Comparison of ENCODE assay signal across 17 mouse cellular contexts in the genomic region with DNA sequence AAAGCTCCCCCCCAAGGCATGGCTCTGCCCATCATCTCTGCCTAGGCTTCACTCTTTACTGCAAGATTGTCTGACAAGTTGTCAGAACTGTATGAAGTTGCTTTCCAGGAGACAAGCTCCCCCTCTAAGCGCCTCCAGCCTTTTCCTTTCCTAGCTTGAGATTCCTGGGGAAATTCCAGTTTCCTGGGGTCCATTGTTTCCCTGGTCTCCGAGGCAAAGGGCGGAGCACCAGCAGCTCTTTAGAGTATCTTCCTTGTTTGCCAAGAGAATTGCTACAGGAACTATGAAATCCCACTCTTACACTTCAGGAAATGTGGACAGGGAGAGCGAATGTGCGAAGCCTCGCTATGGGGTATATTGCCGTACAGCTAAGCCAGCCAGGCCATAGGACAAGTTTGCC.
DNase-seq lines count a peak whose midpoint lies in the region; ATAC-seq and TF ChIP-seq lines count a peak whose summit lies in the region.
"Had no signal": no experiment of that assay in that cellular context is flagged by ENCODE, and none has a peak within 500 bp of the region (broad histone marks: within the 10 kb centered on the region; RNA-seq: fewer than 3 reads in every experiment).

No protein-coding gene starts in this region.

- no peaks in the 10 kb centered on the region for H3K27me3 ChIP-seq in kidney, embryonic 15.5 days
- no peaks in the 10 kb centered on the region for H3K27me3 ChIP-seq in embryonic facial prominence, embryonic 11.5 days (ENCODE audit: control insufficient read depth, insufficient read depth, low read length)
- H3K27me3 ChIP-seq: embryonic facial prominence, embryonic 13.5 days; hindbrain, embryonic 15.5 days; neural tube, embryonic 15.5 days had no signal

- no peaks in the 10 kb centered on the region for H3K9me3 ChIP-seq in kidney, embryonic 15.5 days (replicated peaks)
- no peaks in the 10 kb centered on the region for H3K9me3 ChIP-seq in embryonic facial prominence, embryonic 11.5 days (replicated peaks; ENCODE audit: control insufficient read depth, low read length)
- H3K9me3 ChIP-seq: embryonic facial prominence, embryonic 13.5 days; hindbrain, embryonic 15.5 days; neural tube, embryonic 15.5 days had no signal

- 71% methylated on average over 7 of the region's 7 CpGs for WGBS in kidney, embryonic 15.5 days
- 43% methylated on average over 7 of the region's 7 CpGs for WGBS in embryonic facial prominence, embryonic 11.5 days

- no peak for TF ChIP-seq CTCF in gastrocnemius, adult 2 months (IDR thresholded peaks at IDR 0.05)

- ATAC-seq in kidney, embryonic 15.5 days (replicated peaks; ENCODE audit: low FRiP score) = no peak
- no peak for ATAC-seq in embryonic facial prominence, embryonic 11.5 days (replicated peaks; ENCODE audit: insufficient number of reproducible peaks, low FRiP score, low TSS enrichment, low read depth)
- no peak for ATAC-seq in erythroblast, adult 5-6 weeks (replicated peaks; ENCODE audit: low FRiP score, poor library complexity, severe bottlenecking)
- ATAC-seq: forebrain, embryonic 14.5 days had no signal

- H3K36me3 ChIP-seq in kidney, embryonic 15.5 days = no peaks in the 10 kb centered on the region
- H3K36me3 ChIP-seq in embryonic facial prominence, embryonic 11.5 days (replicated peaks; ENCODE audit: control insufficient read depth, insufficient read depth, low read depth, low read length) = no peaks in the 10 kb centered on the region
- H3K36me3 ChIP-seq: embryonic facial prominence, embryonic 13.5 days; hindbrain, embryonic 15.5 days; neural tube, embryonic 15.5 days had no signal

- H3K4me3 ChIP-seq in gastrocnemius, adult 2 months = no peak overlapping the region; the same call in 1 of the 2 replicates
- no peak overlapping the region for H3K4me3 ChIP-seq in kidney, embryonic 15.5 days (replicated peaks)
- no peak overlapping the region for H3K4me3 ChIP-seq in embryonic facial prominence, embryonic 11.5 days (ENCODE audit: low read depth, low read length)
- H3K4me3 ChIP-seq: embryonic facial prominence, embryonic 13.5 days; hindbrain, embryonic 15.5 days; left cerebral cortex, adult 2 months; neural tube, embryonic 15.5 days had no signal

- H3K4me1 ChIP-seq in kidney, embryonic 15.5 days = no peaks in the 10 kb centered on the region
- H3K4me1 ChIP-seq in embryonic facial prominence, embryonic 11.5 days (ENCODE audit: control insufficient read depth, insufficient read depth, low read length) = no peaks in the 10 kb centered on the region
- H3K4me1 ChIP-seq: hindbrain, embryonic 15.5 days; neural tube, embryonic 15.5 days had no signal

- DNase-seq in gastrocnemius, adult 2 months = no peak
- DNase-seq in gastrocnemius, adult 18-20 months (ENCODE audit: low spot score) = no peak
- peak; percentile 38 for DNase-seq in kidney, adult 9 months
- peak; percentile 9 for DNase-seq in embryonic facial prominence, embryonic 11.5 days (ENCODE audit: low spot score)
- DNase-seq in kidney, postnatal 4 days = peak; percentile 7 to 24
- DNase-seq in MN1 (ENCODE audit: low spot score) = no peak
- DNase-seq: cerebellum, adult 9-10 months; gastrocnemius, postnatal 14 days; thymus, adult 18-20 months had no signal

- peak overlapping the region; percentile 31; the same call in 1 of the 2 replicates for H3K27ac ChIP-seq in gastrocnemius, adult 2 months
- H3K27ac ChIP-seq in kidney, embryonic 15.5 days = no peak overlapping the region
- H3K27ac ChIP-seq in embryonic facial prominence, embryonic 11.5 days (replicated peaks; ENCODE audit: low read depth, low read length) = no peak overlapping the region
- H3K27ac ChIP-seq: embryonic facial prominence, embryonic 13.5 days; hindbrain, embryonic 15.5 days; left cerebral cortex, adult 2 months; neural tube, embryonic 15.5 days had no signal

- no peak overlapping the region for H3K4me2 ChIP-seq in kidney, embryonic 15.5 days
- H3K4me2 ChIP-seq in embryonic facial prominence, embryonic 11.5 days (ENCODE audit: low read depth, low read length) = no peak overlapping the region
- H3K4me2 ChIP-seq: embryonic facial prominence, embryonic 13.5 days; hindbrain, embryonic 15.5 days; liver, embryonic 11.5 days; neural tube, embryonic 15.5 days had no signal

- no peak overlapping the region for H3K9ac ChIP-seq in kidney, embryonic 15.5 days
- no peak overlapping the region for H3K9ac ChIP-seq in embryonic facial prominence, embryonic 11.5 days (replicated peaks; ENCODE audit: low read length)
- H3K9ac ChIP-seq: embryonic facial prominence, embryonic 13.5 days; hindbrain, embryonic 15.5 days; neural tube, embryonic 15.5 days had no signal

- intact Hi-C loops in gastrocnemius, adult 2 months (cut with DNase I) = no loop called here

Comparison
In these comparisons a context has a peak if more than half of its experiments do, and no peak if none do; other contexts are left out.
1. DNase-seq: peak in kidney, adult 9 months (single experiment), embryonic facial prominence, embryonic 11.5 days (single experiment) and kidney, postnatal 4 days (2 of 2); none in gastrocnemius, adult 2 months (single experiment), gastrocnemius, adult 18-20 months (single experiment) and MN1 (single experiment).